Mouse (Mus musculus): Measurements from ENCODE around the gene Olfr914.

Gene Olfr914

GRCm38 (mm10) chr9:38604802-38605201, at the start of gene Olfr914:
Gene Olfr914, plus strand, starts transcription at chr9:38605102.
- no peak for DNase-seq

- DNase-seq = no peak
Measured at GRCm38 (mm10) chr9:38579878-38580277, 25.0 kb upstream of the Olfr914 start, which contains the start of gene Olfr912. Gene Olfr912, plus strand, starts transcription at chr9:38580178.

GRCm38 (mm10) chr9:38591056-38591455, 13.8 kb upstream of the Olfr914 start:
- no peak for DNase-seq

GRCm38 (mm10) chr9:38592459-38592858, 12.4 kb upstream of the Olfr914 start, which contains the start of gene Olfr913:
Gene Olfr913, plus strand, starts transcription at chr9:38592759.
- DNase-seq = no peak

- DNase-seq = no peak
Measured at GRCm38 (mm10) chr9:38632406-38632805, 27.5 kb downstream of the Olfr914 start.

- no peak for DNase-seq
Measured at GRCm38 (mm10) chr9:38659775-38660174, 54.9 kb downstream of the Olfr914 start, which contains the start of gene Olfr916. Gene Olfr916, minus strand, starts transcription at chr9:38659875.

All from thymus, postnatal 36 days (tissue).